Mouse (Mus musculus) intestine, postnatal 0 days (tissue): ENCODE results near the gene 4930404H24Rik. TPM values are rescaled to one million over a fixed set of nuclear protein-coding genes. Genes with fewer than 3 reads are reported as not detected.

Experiments used
- ATAC-seq: fragments of 200-750 bp; cut with Nextera tagmentation; 2 replicates; pipeline ENCODE4 v1.8.0; 2017; ENCODE audit warnings: mild to moderate bottlenecking, moderate TSS enrichment, moderate library complexity
- H3K27ac ChIP-seq: fragments of 300-500 bp; sonication (generic); 2 replicates; pipeline ENCODE4 v1.5.1; 2014; ENCODE audit warnings: mild to moderate bottlenecking, low read depth, low read length, moderate library complexity
- H3K27me3 ChIP-seq: fragments of 300-500 bp; sonication (generic); replicated peaks from 2 replicates; pipeline ENCODE4 v1.6.1; 2014; ENCODE audit warnings: low read length, mixed read lengths; ENCODE audit not compliant: control insufficient read depth, insufficient read depth
- H3K36me3 ChIP-seq: fragments of 300-500 bp; sonication (generic); 2 replicates; pipeline ENCODE4 v1.6.1; 2014; ENCODE audit warnings: mild to moderate bottlenecking, moderate library complexity; ENCODE audit not compliant: control insufficient read depth, insufficient read depth
- H3K4me1 ChIP-seq: fragments of 300-500 bp; sonication (generic); replicated peaks from 2 replicates; pipeline ENCODE4 v1.6.1; 2014; ENCODE audit warnings: antibody characterized with exemption, low read length, mixed read lengths; ENCODE audit not compliant: control insufficient read depth, insufficient read depth
- H3K4me2 ChIP-seq: fragments of 300-500 bp; sonication (generic); replicated peaks from 2 replicates; pipeline ENCODE4 v1.6.1; 2014; ENCODE audit warnings: low read depth, mild to moderate bottlenecking, moderate library complexity
- H3K4me3 ChIP-seq: fragments of 300-500 bp; sonication (generic); 2 replicates; pipeline ENCODE4 v1.5.1; 2014; ENCODE audit warnings: low read depth, low read length
- H3K9ac ChIP-seq: fragments of 300-500 bp; sonication (generic); 2 replicates; pipeline ENCODE4 v1.6.1; 2014; ENCODE audit warnings: mild to moderate bottlenecking, low read depth, low read length
- H3K9me3 ChIP-seq: fragments of 300-500 bp; sonication (generic); 2 replicates; pipeline ENCODE4 v1.6.1; 2016; ENCODE audit warnings: mixed run types; ENCODE audit not compliant: control insufficient read depth
- CTCF ChIP-seq: sonication (generic); IDR thresholded peaks from 2 replicates; pipeline ENCODE4 v1.5.1; 2016; ENCODE audit warnings: low read depth, mild to moderate bottlenecking, control low read depth, antibody characterized with exemption, moderate library complexity
- WGBS: fragments of 180-500 bp; shearing (Covaris S2); extraction: QIAGEN DNeasy Blood & Tissue Kit; methylation state at CpG from one replicate; pipeline ENCODE4 v1.1.7; 2014; 5-methylcytosine and 5-hydroxymethylcytosine counted together
- polyA plus RNA-seq: library from polyadenylated mRNA; unstranded; fragments of >200 nt; fragmentation: Nextera tagmentation; extraction: Ambion mirVana; gene quantifications from 2 replicates; pipeline ENCODE4 v1.2.1, GENCODE M21; 2015

Gene 4930404H24Rik
- polyA plus RNA-seq, 1 experiment from 2014 or later = not detected

GRCm38 (mm10) chr2:153530948-153531347 lies 38.4 kb downstream of the 4930404H24Rik start:
- peak; percentile 55 for TF ChIP-seq CTCF
- no peak overlapping the region for H3K4me3 ChIP-seq
- WGBS = 49% methylated on average over 5 of the region's 5 CpGs

GRCm38 (mm10) chr2:153533981-153534380 lies 41.4 kb downstream of the 4930404H24Rik start:
- Histone ChIP-seq H3K27ac (no peak overlapping the region), H3K27me3 (no peaks in the 10 kb centered on the region), H3K4me2 (no peak overlapping the region), H3K9me3 (no peaks in the 10 kb centered on the region), H3K36me3 (no peaks in the 10 kb centered on the region), H3K4me3 (no peak overlapping the region), H3K4me1 (no peaks in the 10 kb centered on the region), H3K9ac (no peak overlapping the region)
- 67% methylated on average over 1 of the region's 1 CpGs for WGBS
- ATAC-seq = no peak
- TF ChIP-seq CTCF = peak; percentile 20; the same call in 1 of the 2 replicates

More at GRCm38 (mm10) chr2:153530948-153531347, 38.4 kb downstream of the 4930404H24Rik start:
- Histone ChIP-seq H3K27ac (no peak overlapping the region), H3K4me2 (no peak overlapping the region), H3K9ac (no peak overlapping the region), H3K36me3 (no peaks in the 10 kb centered on the region), H3K9me3 (no peaks in the 10 kb centered on the region), H3K4me1 (0 out of 2 replicates have a peak, but pooled peaks cover 3% of the 10 kb centered on the region), H3K27me3 (no peaks in the 10 kb centered on the region)
- ATAC-seq = no peak

- no peak for ATAC-seq
- Histone ChIP-seq H3K4me3 (no peak overlapping the region), H3K4me1 (no peaks in the 10 kb centered on the region), H3K9me3 (no peaks in the 10 kb centered on the region), H3K27me3 (no peaks in the 10 kb centered on the region), H3K36me3 (no peaks in the 10 kb centered on the region), H3K27ac (no peak overlapping the region), H3K9ac (no peak overlapping the region), H3K4me2 (no peak overlapping the region)
- no peak for TF ChIP-seq CTCF
- 82% methylated on average over 3 of the region's 3 CpGs for whole genome bisulfite sequencing
These were observed 46.3 kb downstream of the 4930404H24Rik start for GRCm38 (mm10) chr2:153538898-153539297.

GRCm38 (mm10) chr2:153542936-153543668 lies 50.5 kb downstream of the 4930404H24Rik start:
- no peak overlapping the region for H3K4me2 ChIP-seq
- H3K36me3 ChIP-seq = no peaks in the 10 kb centered on the region
- peaks cover 8% of the 10 kb centered on the region; the same call in 1 of the 2 replicates for H3K4me1 ChIP-seq
- 76% methylated on average over 8 of the region's 8 CpGs for WGBS
- H3K9ac ChIP-seq = no peak overlapping the region
- no peaks in the 10 kb centered on the region for H3K9me3 ChIP-seq
- no peaks in the 10 kb centered on the region for H3K27me3 ChIP-seq
- no peak for TF ChIP-seq CTCF
- no peak overlapping the region for H3K4me3 ChIP-seq
- no peak overlapping the region for H3K27ac ChIP-seq
- ATAC-seq = no peak

Other genes with a start within 250 kb of the 4930404H24Rik start
- 8.1 and 8.2 TPM in 2 replicates for gene Kif3b, start 201.4 kb upstream of the 4930404H24Rik start, polyA plus RNA-seq
- gene Asxl1, start 147.0 kb upstream of the 4930404H24Rik start, polyA plus RNA-seq = 6.7 and 7.4 TPM in 2 replicates
- gene Nol4l, start 37.2 kb downstream of the 4930404H24Rik start, polyA plus RNA-seq = 21.9 and 25.2 TPM in 2 replicates
- gene Commd7, start 140.0 kb downstream of the 4930404H24Rik start, polyA plus RNA-seq = 74.8 and 84.7 TPM in 2 replicates
- 2.9 and 3.0 TPM in 2 replicates for gene Dnmt3b, start 156.7 kb downstream of the 4930404H24Rik start, polyA plus RNA-seq
- not detected in 2 replicates for gene Dnmt3c, start 203.9 kb downstream of the 4930404H24Rik start, polyA plus RNA-seq
- 144 and 149 TPM in 2 replicates for gene Mapre1, start 248.5 kb downstream of the 4930404H24Rik start, polyA plus RNA-seq